Mouse (Mus musculus) thymus, adult 2 months (tissue): ENCODE measurements around the gene Myo1e.

ENCODE experiments used
- CTCF ChIP-seq: fragments of 200-500 bp; IDR thresholded peaks from 2 replicates; pipeline ENCODE4 v1.5.1; 2012; ENCODE audit warnings: mild to moderate bottlenecking, control low read depth, low read length, moderate library complexity, borderline replicate concordance; ENCODE audit not compliant: control insufficient read depth, poor library complexity, insufficient read depth; ENCODE audit errors: extremely low read depth
- POLR2A ChIP-seq: fragments of 200-500 bp; IDR thresholded peaks from 2 replicates; pipeline ENCODE4 v1.6.1; 2012; ENCODE audit warnings: mild to moderate bottlenecking, low read length, control low read depth, moderate library complexity; ENCODE audit not compliant: control insufficient read depth, poor library complexity, insufficient read depth; ENCODE audit errors: extremely low read depth

DNA sequence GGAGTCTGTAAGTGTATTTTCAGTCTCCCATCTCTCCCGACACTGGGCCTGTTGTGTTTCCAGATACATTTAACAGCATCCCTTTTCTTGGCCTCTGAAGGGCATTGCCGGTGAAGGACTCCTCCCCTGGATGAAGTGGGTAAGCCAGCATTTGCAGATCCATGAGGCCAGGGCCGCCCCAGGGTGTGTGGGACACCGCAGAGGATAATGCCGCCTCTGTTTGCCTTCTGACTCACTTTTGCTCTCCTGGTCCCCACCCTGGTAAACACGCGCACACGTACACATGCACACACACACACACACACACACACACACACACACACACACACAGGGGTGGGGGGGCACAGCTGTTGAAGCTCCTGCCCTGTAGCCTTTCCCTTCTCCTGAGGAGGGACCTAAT lies 74.3 kb downstream of the Myo1e start:
- no peak for TF ChIP-seq CTCF
- TF ChIP-seq POLR2A: no peak
